Mouse (Mus musculus) cerebellum, adult 8-10 months (tissue): ENCODE measurements at regions not wholly inside any gene's neighbourhood (a gene's known extent, or its start where the extent isn't known, plus 50 kb on each side); places are given as distances from the start of the nearest gene placed in this dataset.

Source experiments
- DNase-seq: peaks from one replicate; pipeline ENCODE4 v3.0.0; 2022

DNA sequence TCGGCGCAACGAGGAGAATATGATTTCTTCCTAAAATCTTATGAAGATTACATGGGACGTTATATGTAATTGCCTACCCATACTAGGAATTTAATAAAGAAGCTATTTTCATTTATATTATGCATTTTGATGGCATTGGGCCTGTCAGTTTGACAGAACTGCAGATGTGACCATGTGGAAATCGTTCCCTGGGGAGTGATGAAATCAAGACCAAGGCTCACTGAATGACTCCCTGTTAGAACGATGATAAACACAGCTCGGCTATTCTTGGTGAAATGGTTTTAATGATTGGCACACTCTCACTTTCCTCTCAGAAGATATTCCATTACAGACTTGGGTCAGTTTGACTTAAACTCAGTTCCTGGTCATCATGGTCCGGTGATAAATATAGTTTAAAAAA, 246.4 kb downstream of the Btg1 start:
- DNase-seq = no peak

DNA sequence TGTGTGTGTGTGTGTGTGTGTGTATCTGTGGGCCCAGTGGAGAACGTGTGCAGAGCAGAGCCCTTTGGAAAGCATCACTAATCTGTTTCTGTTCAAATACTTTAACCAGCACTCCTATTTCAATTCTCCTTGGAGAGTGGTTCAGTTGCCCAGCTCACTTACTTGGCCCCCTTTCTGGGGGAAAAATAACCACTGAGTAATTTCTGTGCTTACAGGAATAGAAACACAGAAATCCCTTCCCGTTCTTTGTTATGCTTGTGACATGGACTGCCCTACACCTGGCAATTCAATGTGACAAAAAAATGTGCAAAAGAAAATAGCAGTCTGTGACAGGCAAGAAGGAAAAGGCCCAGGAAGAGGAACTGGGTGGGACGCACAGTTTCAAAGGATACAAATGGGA, 249.7 kb downstream of the Btg1 start:
- DNase-seq = no peak

DNA sequence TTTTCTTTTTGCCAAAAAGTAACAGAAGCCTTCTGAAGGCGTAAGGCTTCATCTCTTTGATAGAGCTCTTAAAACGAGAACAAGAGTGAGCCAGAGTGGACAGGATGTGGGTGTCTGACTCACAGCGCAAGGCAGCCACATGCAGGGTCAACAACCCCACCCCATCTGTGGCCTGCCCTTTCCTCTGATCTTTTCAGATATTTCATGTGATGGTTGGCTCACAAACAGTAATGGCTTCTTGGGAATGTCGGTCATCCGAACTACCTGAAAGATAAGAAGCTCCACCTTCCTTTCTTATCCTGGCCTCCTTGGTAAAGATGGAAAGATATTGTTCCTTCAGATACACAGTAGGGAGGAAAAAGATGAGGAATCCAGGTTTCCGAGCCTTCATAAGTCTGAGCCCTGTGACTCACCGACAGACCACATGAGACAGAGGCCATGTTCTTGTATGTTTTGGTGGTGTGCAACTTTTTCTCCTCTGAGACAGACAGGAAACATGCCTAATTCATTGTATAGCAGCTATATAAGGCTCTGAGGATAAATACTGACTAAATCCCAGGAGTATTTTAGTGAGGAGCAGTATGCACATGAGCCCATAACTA, 254.9 kb downstream of the Btg1 start:
- no peak for DNase-seq

DNA sequence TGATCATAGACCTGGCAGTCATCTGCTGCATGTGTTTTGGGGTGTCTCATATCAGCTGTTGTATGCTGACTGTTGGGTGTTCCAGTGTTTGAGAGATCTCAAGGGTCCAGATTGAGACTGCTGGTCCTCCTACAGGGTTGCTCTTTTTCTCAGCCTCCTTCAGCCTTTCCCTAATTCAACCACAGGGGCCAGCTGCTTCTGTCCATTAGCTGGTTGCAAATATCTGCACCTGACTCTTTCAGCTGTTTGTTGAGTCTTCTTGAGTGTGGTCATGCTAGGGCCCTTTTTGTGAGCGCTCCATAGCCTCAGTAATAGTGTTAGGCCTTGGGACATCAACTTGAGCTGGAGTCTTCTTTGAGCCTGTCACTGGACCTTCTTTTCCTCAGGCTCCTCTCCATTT, 257.8 kb downstream of the Btg1 start:
- DNase-seq = no peak

DNA sequence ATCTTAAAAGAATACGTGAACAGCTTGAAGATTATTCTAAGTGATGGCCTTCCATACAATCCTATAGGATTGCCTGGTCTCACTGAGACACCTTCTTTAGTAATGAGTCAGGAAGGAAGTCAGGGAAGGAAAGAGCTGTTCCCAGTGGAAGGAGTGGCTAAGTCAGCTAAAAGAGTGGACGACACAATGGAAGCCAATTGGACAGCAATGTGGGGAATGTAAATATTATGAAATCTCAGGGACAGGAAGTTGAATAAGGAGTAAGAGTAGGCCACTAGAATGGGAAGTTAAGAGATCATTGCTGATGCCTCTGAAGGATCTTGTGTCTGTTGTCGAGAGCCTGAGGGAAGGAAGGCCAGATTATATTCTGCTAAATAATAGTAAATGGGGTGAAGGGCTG, 258.9 kb downstream of the Btg1 start:
- no peak for DNase-seq

DNA sequence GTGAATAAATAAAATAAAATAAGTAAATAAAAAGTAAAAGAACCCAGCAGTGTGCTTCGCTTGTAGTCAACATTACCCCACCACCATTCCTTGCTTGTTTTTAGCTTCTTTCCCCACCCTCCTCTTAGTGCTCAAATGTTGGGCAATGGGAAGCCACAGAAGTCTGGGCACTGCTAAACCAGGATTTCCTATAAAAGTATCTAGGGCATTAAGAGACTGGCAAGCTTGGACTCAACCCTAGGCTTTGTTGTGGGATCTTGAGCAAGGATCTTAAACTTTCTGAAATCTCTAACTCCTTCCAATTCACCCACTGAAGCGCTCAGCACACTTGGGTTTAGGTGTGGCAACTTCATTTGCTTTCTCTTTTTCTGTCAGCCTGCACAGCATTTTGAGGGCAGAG, 262.6 kb downstream of the Btg1 start:
- no peak for DNase-seq

DNA sequence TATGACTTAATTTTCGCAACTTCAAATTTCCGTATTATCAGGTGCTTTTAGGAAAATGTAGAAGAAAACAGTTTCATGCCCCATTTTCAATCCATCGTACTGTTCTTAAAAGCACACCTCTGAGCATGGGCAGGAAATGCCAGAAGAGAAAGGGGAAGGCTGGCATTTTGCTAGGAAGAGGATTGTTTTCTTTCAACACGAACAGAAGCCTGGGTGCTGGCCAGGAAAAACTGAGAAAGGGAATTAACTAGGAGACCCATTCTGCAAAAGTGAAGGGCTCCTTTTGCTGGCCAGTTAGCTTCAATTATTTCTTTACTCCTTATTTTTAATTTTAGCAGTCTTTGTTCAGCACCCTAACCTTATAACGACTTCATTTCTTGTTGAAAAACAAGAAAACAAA, 264.0 kb downstream of the Btg1 start:
- no peak for DNase-seq

DNA sequence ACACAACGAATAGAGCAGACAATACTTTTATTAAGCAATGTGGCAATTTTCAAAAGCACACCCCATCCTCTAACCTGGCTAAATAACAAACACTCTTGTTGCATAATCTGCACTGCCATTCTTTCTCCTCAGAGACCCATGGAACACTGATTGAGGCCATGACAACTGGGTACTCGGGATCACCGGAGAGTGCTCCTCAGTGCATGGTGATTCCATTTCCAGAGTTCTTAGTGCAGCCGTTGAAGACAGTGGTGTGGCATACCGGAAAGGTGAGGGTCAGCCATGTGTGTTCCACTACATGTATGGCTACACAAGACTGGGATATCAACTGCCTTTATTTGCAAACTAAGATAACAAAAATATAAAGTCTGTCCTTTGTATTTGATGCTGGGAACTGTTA, 264.4 kb downstream of the Btg1 start:
- no peak for DNase-seq

DNA sequence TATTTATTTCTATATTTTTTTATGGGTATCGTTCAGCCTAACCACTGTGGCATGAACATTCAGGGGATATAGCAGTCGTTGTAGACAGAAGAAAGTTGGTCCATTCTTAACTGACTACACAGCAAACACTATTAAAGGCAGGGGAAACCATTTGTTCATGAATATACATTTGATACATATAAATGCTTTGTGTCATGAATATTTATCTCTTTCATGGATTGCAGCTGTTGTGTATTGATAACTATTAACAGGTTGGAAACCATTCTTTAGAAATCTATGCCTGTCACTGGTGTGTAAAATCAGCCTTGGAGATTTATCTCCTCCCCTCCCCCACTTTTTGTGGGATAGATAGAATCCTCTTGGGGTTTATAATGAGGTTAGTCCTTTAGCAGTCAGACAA, 264.9 kb downstream of the Btg1 start:
- no peak for DNase-seq

DNA sequence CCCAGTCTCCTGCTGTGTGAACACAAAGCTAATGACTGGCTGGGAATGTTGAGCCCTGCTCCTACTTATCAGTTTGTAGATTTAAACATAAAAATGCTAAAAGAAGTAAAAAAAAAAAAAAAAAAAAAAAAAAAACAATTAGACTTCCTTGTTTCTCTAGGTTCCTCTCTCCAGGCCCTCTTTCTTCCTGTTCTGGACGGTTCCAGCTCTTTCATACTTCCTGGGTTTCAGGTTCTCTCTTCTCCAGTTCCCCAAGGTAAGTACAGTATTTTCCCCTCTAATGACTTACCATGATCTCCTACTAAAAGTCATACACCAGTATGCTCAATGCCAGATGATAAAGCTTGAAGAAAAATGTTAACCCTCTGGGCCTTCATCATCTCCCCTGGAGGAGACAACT, 284.3 kb downstream of the Btg1 start:
- DNase-seq = no peak

DNA sequence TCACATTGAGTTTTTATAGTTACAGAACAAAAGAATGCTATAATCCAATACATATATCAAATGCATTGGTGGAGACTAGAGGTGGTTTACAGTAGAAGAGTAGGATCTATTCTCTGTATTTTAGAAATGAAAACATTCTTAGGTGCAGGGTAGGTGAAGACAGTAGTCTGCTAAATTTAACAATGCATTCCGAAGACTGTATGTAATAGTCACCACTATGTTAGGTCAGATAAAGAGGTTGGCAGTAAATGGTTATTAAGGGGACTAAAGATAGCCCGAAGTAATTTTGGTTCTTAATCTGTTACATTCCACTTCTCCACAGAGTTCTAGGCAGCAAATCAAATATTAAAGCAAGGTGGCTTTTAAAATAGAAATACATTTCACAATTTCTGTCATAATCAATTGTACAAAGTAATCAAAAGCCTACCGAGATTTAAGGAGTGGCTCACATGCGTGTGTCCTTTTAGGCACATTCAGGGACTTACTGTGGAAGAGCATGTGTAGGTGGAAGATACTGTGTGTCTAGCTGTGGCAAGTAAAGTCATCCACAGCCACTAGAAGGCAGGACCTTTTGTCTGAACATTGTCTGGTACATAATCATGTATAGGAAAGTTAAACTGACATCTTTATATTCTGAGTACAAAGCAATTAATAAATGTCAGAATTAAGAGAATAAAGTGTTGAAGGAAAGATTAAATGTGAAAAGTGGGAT, 288.4 kb downstream of the Btg1 start:
- DNase-seq = no peak

DNA sequence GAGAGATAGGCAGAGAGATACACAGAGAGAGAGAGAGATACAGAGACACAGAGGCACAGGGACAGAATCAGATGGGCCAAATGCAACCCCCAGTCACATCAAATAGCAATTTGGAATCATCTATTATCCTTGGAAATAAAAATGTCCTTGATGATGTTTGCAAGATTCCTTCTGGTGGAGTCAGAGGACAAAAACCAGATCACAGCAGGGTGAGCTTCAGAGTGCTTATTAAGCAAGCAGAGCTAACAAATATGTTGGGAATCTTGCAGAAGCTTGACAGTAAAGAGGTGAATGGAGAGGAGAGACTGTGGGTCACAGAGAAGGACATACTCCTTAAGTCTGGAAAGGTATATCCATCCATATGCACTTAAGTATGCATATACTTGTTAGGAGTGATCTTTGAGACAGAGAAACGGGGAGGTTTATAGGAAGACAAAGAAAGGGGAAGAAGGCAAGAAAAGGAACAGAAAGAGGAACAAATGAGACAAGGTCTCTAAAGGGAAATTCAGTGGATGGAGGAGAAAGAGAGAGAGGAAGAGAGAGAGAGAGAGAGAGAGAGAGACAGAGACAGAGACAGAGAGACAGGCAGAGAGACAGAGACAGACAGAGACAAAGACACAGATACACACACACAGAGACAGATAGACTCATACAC, 293.0 kb downstream of the Btg1 start:
- no peak for DNase-seq

DNA sequence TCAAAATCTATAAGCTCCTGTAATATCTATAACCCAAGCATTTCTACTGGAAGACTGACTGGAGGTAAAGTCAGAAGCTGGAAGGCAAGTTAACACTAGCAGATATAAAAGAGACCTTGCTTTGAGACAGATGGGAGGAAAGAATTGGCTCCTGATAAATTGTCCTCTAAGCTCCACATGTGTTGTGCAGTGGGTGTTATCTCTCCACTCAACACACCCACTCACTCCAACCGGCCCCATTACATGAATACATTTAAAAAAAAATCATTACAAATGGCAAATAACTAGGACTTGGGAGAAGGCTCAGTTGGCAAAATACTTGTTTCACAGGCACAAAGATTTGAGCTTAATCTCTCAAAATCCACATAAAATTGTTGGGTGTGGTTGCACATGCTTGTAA, 304.4 kb downstream of the Btg1 start:
- no peak for DNase-seq

DNA sequence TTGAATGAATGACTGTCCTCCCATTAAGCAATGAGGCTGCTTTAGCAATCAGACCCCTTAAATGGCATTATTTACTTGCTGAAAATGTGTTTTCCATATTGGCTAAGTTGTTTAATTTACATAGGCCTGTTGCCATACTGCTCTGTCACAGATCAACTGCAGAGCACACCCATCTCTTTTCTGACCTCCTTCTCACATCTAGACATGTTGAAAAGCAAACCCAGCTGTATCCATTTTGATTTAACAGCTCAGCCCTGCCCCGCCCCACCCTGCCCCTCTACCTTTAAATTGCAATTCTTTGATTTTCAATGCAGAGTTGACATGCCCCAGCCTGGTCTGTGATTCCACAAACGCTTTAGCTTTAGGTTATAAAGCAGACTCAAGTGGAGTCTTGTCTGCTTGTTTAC, 307.5 kb downstream of the Btg1 start:
- DNase-seq = no peak

DNA sequence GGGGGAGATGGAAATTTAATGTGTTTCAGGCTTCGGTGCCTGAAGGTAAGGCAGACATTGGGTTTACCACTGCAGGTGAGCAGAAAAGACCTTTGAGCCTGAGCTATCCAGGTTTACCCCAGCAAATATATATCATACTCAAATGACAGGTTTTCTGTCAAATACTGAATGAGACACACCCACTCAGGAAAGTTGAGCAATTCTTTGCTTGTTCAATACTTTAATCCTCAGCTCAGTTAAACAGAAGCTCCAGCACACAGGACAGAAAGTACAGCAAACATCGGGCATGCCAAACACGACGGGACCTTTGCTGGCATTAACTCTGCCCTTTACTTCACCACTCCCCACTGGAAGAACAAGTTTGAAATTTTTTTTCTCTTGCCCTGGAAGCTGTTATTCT, 307.9 kb downstream of the Btg1 start:
- no peak for DNase-seq

DNA sequence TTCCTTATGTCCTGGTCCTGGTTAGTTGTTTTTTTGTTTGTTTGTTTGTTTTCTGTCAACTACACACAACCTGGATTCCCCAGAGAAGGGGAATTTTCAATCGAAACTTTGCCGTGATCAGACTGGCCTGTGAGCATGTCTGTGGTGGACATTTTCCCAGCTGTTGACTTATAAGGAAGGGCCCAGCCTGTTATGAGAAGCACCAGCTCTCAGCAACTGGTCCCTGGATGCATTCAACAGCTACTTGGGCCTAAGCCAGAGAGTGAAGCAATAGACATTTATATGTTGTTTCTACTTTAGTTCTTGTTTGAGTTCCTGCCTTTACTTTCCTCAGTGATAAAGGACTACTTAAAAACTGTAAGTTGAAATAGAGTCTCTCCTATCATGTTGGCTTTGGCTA, 309.0 kb downstream of the Btg1 start:
- no peak for DNase-seq

DNA sequence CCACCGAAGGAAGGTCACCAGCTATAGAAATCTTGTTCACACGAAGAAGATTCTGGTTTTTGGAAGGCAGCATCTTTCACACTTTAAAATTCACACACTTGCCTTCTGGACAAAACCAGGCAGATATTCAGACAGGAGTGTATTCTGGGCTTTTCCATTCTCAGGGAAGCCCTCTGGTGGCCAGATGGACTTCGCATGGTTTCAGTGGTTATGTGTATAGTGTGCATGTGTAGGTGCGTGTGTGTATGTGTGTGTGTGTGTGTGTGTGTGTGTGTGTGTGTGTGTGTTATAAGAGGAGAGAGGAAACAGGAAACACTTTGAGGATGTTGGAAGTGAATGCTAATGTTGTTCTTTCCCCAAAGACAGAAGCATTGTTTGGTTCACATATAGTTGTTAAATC, 317.9 kb downstream of the Btg1 start:
- DNase-seq = peak; percentile 57

DNA sequence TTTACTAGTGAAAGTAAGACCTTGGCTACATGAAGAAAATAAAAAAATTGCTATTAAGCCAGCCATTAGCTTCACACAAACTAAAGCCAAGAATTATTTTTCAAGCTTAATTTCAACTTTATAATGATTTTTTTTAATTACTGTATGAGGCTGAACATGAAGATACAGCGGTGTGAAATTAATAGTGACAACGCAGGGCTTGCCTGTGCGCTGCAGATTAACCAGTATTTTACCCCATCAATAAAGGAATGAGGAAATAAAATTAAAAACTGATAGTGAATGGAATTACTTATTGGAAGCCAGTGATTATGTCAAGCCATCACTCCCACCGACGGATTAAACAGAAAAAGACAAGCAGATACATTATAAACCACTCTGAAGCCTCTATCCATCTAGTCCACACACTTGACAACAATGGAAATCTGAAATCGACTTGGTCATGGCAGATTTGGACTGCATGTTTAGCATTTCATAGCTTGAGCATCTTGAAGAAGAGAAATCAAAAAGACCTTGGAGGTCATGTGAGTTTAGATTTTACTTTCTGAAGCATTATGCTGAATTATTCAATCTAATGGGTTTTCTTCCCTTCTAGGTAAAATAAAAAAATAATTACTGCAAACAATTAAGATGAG, 324.2 kb downstream of the Btg1 start:
- DNase-seq = no peak

DNA sequence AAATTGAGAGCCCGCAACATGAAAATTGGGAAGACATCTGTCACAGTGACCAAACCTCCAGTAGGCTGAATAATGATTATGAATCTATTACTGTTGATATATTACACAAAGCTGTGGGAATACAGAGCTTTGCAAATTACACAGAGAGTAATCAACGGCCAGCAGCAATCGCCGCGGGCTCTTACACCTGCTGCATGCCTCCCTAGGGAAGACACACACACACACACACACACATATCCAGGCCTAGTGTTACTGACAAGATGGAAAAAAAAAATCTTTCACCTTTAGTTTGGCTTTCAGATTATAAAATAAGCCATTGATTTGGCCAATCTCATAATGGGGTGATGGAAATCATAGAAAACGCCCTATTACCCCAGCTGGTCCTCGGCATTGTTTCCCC, 327.4 kb downstream of the Btg1 start:
- DNase-seq = no peak

DNA sequence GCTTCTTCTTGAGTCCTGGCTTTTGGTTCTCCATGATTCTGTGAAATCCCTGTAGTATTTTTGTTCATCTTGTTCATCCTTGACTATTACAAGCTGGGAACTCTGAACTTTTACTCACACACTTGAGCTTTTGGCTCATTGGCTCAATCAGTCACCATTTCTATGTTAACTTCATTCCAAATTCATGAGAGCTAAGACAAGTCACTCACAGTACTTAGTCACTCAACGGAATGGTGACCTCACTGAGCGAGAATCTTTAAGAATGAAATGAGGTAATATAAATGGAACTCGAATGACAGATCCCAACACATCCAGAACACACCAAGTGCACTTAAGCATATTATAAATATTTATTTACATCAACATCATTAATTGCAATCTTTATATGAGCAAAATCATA, 331.2 kb downstream of the Btg1 start:
- DNase-seq = no peak

DNA sequence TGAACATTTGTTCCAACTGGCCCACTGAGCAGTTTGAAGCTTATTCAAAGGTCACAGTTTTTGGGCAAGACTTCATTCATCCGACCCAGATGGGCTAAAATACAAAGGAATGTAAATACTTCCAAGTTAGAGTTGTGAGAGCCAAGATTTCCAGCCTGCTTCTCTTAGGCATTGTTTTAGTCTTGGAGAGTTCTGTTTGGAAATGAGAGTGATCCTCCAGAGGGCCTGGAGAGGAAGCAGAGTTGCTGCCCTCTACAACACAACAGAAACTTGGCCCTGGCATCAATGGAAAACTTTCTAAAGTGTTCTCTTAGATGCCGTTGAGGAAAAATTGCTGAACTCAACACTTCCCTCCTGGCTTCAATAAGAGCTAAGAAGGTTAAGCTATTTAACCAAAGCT, 332.1 kb downstream of the Btg1 start:
- no peak for DNase-seq

DNA sequence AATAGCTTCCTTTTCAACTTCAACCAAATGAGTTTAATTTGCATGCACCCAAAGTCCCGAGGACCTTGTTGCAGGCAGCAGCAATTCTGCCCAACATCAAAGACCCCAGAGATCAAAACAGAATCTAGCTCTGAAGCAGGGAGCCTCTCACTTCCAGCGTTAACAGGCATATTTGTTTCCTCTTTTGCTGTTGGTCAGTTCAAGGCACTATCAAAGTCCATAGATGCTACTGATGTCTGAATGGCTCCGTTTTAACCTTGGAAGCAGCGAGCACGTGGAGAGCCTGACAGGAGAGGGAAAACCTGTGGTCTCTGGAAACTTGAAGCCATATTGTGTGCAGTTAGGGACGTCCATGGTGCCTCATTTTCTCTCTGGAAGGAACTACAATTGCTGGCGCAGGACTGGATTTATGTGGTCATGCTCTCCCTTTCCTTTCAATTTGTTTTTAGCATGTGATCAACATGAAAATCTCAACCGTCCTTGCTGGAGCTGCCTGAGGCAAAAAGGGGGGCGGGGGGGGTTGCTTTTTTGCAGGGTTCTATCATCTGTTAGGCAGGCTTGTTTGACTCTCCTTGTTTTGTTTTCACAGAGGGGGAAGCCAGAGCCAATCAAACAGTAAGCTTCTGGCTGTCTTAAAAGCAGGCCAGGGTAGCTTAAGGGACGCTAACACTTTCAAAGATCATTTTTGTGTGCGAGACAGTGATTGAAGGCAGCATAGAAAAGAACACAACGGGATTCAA, 338.4 kb downstream of the Btg1 start:
- DNase-seq = peak; percentile 16

DNA sequence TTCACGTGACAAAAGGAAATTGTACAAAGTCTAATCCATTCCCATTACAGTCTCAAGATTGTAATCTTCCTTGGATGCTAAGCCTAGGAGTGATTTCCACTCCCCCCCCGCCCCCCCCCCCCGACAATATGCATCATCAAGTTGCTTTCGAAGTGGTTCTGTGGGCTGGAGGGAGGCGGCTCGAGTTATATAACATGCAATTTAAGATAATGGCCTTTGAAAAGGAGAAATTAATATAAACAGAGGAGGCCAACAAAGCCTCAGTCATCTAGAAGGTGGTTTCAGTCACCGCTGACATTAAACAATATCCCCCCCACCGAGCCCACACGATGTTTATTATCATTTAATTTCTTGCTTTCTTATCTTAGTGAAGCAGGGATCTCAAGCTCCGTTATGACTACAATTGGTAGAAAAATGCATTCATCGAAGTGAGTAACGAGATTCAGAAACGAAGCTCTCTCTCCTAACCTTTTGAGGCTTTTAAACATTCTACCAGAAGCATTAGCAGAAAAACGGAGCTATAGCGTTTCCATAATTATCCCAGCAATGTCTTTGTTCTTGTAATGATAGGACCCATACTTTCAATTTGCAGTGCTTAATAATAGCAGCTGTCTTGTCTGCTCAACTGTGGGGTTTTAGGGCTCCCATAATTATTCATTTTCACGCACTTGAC, 339.1 kb downstream of the Btg1 start:
- peak; percentile 30 for DNase-seq
